In the genomic region with DNA sequence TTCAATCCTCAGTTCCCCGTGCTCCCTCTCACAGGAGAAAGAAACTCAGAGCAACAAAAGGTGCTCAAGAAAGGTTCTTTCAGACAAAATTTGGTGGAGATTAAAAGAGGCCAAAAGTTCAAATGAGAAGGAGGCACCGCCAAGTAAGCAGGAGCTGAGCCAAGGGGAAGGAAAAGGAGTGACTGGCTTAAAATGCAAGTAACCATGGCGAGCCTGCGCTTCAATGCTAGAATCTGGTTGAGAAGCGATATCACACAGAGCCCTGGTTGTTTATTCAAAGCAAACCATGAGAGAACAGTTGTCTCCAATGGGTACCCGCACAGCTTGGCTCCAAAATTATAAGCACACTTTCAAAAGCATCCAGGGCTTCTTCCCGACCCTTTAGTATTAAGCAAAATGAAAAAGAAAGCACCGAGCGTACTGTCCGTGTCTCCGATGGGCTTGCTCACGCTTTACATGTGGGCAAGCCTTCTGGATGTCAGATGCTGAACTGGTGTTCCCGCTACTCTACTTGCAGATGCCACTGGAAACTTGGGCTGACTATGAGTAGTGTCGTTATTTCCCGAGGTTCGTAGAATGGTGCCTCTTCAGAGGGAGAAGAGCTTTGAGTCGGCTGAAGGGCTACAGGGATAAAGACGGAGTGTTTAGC, we compare ENCODE assay signal across 10 mouse cellular contexts.
DNase-seq lines count a peak whose midpoint lies in the region; ATAC-seq and TF ChIP-seq lines count a peak whose summit lies in the region.
"Had no signal": no experiment of that assay in that cellular context is flagged by ENCODE, and none has a peak within 500 bp of the region (broad histone marks: within the 10 kb centered on the region; RNA-seq: fewer than 3 reads in every experiment).

No protein-coding gene starts in this region.

- H3K9me3 ChIP-seq in midbrain, embryonic 13.5 days, result no peaks in the 10 kb centered on the region
- no peaks in the 10 kb centered on the region for H3K9me3 ChIP-seq in midbrain, embryonic 15.5 days
- H3K9me3 ChIP-seq: limb, embryonic 15.5 days had no signal

- no peak for TF ChIP-seq CTCF in left cerebral cortex, adult 2 months (IDR thresholded peaks at IDR 0.05)
- no peak for TF ChIP-seq CTCF in lung, adult 2 months (IDR thresholded peaks at IDR 0.05; ENCODE audit: insufficient read depth, low read length)

- peak; percentile 30; the same call in 1 of the 2 replicates for ATAC-seq in midbrain, embryonic 13.5 days
- no peak for ATAC-seq in midbrain, embryonic 15.5 days (replicated peaks)
- ATAC-seq in erythroid progenitor cell, adult 5-6 weeks (replicated peaks; ENCODE audit: low FRiP score, poor library complexity, severe bottlenecking), result no peak

- no peaks in the 10 kb centered on the region for H3K4me1 ChIP-seq in midbrain, embryonic 13.5 days (replicated peaks)
- H3K4me1 ChIP-seq in midbrain, embryonic 15.5 days, result no peaks in the 10 kb centered on the region
- H3K4me1 ChIP-seq in lung, adult 2 months (ENCODE audit: control insufficient read depth, insufficient read depth, low read length), result no peaks in the 10 kb centered on the region
- H3K4me1 ChIP-seq: limb, embryonic 15.5 days had no signal

- H3K4me3 ChIP-seq in midbrain, embryonic 13.5 days (replicated peaks), result no peak overlapping the region
- H3K4me3 ChIP-seq in midbrain, embryonic 15.5 days, result no peak overlapping the region
- H3K4me3 ChIP-seq in left cerebral cortex, adult 2 months, result no peak overlapping the region
- H3K4me3 ChIP-seq in lung, adult 2 months (replicated peaks; ENCODE audit: extremely low read depth, low read depth, low read length), result no peak overlapping the region
- H3K4me3 ChIP-seq: limb, embryonic 15.5 days had no signal

- H3K9ac ChIP-seq in midbrain, embryonic 13.5 days (replicated peaks), result no peak overlapping the region
- no peak overlapping the region for H3K9ac ChIP-seq in midbrain, embryonic 15.5 days
- H3K9ac ChIP-seq: limb, embryonic 15.5 days had no signal

- WGBS in midbrain, embryonic 13.5 days, result 47% methylated on average over 18 of the region's 18 CpGs
- WGBS in midbrain, embryonic 15.5 days, result 45% methylated on average over 18 of the region's 18 CpGs
- 84% methylated on average over 18 of the region's 18 CpGs for WGBS in lung, adult 2 months

- no peak overlapping the region for H3K27ac ChIP-seq in midbrain, embryonic 13.5 days
- no peak overlapping the region for H3K27ac ChIP-seq in midbrain, embryonic 15.5 days
- no peak overlapping the region for H3K27ac ChIP-seq in left cerebral cortex, adult 2 months
- H3K27ac ChIP-seq: limb, embryonic 15.5 days had no signal

- H3K27me3 ChIP-seq in midbrain, embryonic 13.5 days, result no peaks in the 10 kb centered on the region
- H3K27me3 ChIP-seq in midbrain, embryonic 15.5 days (replicated peaks), result no peaks in the 10 kb centered on the region
- H3K27me3 ChIP-seq: limb, embryonic 15.5 days had no signal

- H3K4me2 ChIP-seq in midbrain, embryonic 13.5 days (replicated peaks), result 0 out of 2 replicates have a peak overlapping the region, but pooled peaks have one; percentile 19
- H3K4me2 ChIP-seq in midbrain, embryonic 15.5 days, result no peak overlapping the region
- H3K4me2 ChIP-seq: limb, embryonic 15.5 days had no signal

- no peaks in the 10 kb centered on the region for H3K36me3 ChIP-seq in midbrain, embryonic 13.5 days
- no peaks in the 10 kb centered on the region for H3K36me3 ChIP-seq in midbrain, embryonic 15.5 days (replicated peaks)
- H3K36me3 ChIP-seq: limb, embryonic 15.5 days had no signal

- intact Hi-C loops in left cerebral cortex, adult 2 months (cut with DNase I), result no loop called here

- no peak for TF ChIP-seq POLR2A in lung, adult 2 months (IDR thresholded peaks at IDR 0.05; ENCODE audit: borderline replicate concordance, extremely low read depth, low read depth, low read length)

- DNase-seq in frontal cortex, postnatal 36 days (ENCODE audit: low spot score in 2 of 2), result peak; percentile 28 to 63
- peak; percentile 15 to 42 for DNase-seq in left cerebral cortex, adult 2 months (ENCODE audit: extremely low spot score in 1 of 2, low spot score in 2 of 2)
- peak; percentile 16 to 47 for DNase-seq in right cerebral cortex, postnatal 36 days (ENCODE audit: low spot score in 2 of 2)
- no peak for DNase-seq in ovary, postnatal 10 days (ENCODE audit: low spot score)
- no peak for DNase-seq in lung, adult 2 months
- DNase-seq: adrenal gland, adult 2 months had no signal

Comparison
In these comparisons a context has a peak if more than half of its experiments do, and no peak if none do; other contexts are left out.
1. DNase-seq: peak in frontal cortex, postnatal 36 days (2 of 2), left cerebral cortex, adult 2 months (2 of 2) and right cerebral cortex, postnatal 36 days (2 of 2); none in ovary, postnatal 10 days (single experiment) and lung, adult 2 months (single experiment).